Mouse (Mus musculus) adrenal gland, postnatal 4 days (tissue): ENCODE results near the gene Upp2. TPM values are rescaled to one million over a fixed set of nuclear protein-coding genes. Genes with fewer than 3 reads are reported as not detected.

Source experiments
- DNase-seq, 2 experiments: peaks; one replicate each; pipeline ENCODE4 v3.0.0; 2021 to 2022; ENCODE audit warnings: low spot score in 2 of 2, mixed read lengths in 2 of 2
- total RNA-seq, 2 experiments: library from RNA; stranded (reverse); gene quantifications; 2 replicates each; pipeline ENCODE4 v1.2.3; 2021

Gene Upp2
- total RNA-seq, 2 experiments from 2014 or later, result 8.8 to 11.8 TPM

GRCm38 (mm10) chr2:58747483-58748229, 180.6 kb downstream of the Upp2 start:
- DNase-seq, result no peak

- no peak for DNase-seq
Observed at GRCm38 (mm10) chr2:58748296-58748695, 181.2 kb downstream of the Upp2 start.

GRCm38 (mm10) chr2:58752891-58753290, 185.8 kb downstream of the Upp2 start:
- no peak for DNase-seq

GRCm38 (mm10) chr2:58754736-58755135, 187.6 kb downstream of the Upp2 start:
- DNase-seq, result no peak

GRCm38 (mm10) chr2:58758081-58758480, 191.0 kb downstream of the Upp2 start:
- DNase-seq, result no peak

DNA sequence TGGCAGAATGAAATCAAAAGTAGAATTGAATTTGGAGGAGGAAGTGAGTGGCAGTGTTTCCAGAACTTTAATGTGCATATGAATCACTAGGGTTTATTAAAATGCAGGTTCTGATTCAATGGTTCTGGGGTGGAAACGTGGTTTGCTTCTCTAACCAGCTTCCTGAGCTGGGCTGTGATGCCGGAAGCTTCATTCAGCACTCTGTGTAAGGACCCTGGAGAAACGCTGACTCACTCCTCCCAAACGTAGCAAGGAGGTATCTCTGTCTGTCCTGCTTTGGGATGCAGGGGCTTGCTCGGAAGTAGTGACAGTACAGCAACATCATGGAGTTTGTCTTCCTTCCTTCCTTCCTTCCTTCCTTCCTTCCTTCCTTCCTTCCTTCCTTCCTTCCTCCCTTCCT, 192.6 kb downstream of the Upp2 start:
- DNase-seq, result no peak

GRCm38 (mm10) chr2:58765141-58765540, 198.0 kb downstream of the Upp2 start:
- no peak for DNase-seq

DNA sequence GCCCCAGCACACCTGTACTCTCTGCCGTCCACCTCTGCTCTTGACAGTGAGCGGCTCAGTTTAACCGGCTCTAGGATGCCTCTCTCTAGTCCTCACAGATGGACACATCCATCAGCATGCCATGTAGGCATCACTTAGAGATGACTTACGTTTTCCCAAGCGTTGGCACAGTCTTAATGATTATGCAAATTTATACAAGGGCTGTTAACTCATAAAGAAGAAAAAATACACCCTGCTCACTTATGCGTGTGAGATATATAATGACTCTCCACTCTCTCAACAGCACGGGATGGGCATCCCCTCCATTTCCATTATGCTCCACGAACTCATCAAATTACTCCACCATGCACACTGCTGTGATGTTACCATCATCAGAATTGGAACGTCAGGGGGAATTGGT, 206.7 kb downstream of the Upp2 start:
- DNase-seq, result no peak

- DNase-seq, result no peak
Observed at GRCm38 (mm10) chr2:58778986-58779495, 211.9 kb downstream of the Upp2 start.

DNA sequence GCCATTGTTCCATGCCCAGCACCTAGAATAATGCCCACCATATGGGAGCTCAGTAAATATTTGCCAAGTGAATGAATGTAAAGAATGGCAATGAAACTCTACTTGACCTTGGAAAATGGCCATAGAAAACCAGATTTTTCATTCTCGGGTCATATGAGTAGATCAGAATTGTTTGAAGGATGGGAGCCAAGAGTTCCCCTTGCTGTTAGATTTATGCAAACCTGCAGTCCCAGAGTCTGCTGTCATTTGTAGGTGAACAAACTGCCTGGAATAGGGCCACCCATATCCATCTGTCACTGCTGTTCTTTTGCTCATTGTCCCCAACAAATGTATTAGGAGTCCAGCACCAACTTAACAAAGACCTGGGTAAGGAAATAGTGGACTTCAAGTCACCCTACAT, 216.4 kb downstream of the Upp2 start:
- DNase-seq, result no peak

GRCm38 (mm10) chr2:58786177-58786576, 219.1 kb downstream of the Upp2 start:
- no peak for DNase-seq

DNA sequence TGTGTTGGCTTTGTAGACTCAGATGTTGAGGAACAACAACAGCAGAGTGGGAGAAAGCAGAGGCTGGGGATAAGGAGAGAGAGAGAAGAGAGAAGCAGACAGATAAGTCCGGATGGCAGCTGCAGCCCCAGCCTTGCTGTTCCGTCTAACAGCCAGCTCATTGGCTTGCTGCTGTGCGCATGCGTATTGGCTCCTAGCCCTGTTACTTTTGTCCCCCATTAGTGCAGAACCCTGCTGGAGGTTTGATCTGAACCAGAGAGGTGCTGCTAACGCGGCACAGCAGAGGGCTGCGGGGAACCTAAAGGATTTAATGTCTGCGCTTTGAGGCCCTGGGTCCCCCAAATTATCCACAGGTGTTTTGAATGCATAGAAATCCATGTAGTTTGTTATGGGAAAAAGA, 219.6 kb downstream of the Upp2 start:
- DNase-seq, result no peak

DNA sequence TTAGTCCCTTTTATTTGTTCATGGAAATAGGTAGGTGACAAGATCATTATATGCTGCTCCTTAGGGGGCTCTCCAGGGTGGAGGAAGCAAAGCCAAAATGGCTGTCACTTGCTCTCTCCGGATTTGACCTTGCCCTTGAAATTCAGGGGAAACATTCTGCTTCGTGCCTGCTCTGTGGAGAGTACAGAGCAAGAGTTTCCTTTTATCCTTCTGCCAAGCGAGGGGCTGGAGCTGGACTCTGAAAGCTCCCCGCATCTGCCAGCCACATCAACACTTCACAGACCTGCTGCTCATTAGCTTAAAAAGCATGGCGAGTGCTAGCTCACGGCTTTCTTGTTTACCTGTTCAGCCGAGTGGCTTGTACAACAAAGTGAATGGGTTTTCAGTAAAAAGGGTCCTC, 220.3 kb downstream of the Upp2 start:
- no peak for DNase-seq

- DNase-seq, result no peak
Observed at GRCm38 (mm10) chr2:58789934-58790333, 222.8 kb downstream of the Upp2 start.

GRCm38 (mm10) chr2:58790361-58790760, 223.3 kb downstream of the Upp2 start:
- DNase-seq, result no peak

- DNase-seq, result no peak
Observed at GRCm38 (mm10) chr2:58794489-58794888, 227.4 kb downstream of the Upp2 start.

DNA sequence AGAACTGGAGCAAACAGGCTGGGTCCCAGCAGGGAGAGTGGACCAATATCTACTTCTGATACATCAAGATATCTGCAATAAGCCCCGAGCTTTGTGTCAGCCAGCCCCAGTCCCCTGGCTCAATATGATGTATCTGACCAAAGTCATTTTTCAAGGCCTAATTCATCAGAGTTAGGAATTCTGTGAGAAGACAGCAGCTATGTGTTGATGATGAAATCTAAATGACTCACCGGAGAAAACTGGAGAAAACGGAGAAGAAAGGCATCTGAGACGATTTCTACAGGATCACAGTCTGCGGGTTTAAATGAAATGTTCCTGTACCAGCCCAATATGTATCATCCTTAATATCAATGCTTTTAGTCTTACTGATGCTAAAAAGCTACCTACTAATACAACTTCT, 228.3 kb downstream of the Upp2 start:
- no peak for DNase-seq

- no peak for DNase-seq
Observed at GRCm38 (mm10) chr2:58797506-58797905, 230.4 kb downstream of the Upp2 start.

DNA sequence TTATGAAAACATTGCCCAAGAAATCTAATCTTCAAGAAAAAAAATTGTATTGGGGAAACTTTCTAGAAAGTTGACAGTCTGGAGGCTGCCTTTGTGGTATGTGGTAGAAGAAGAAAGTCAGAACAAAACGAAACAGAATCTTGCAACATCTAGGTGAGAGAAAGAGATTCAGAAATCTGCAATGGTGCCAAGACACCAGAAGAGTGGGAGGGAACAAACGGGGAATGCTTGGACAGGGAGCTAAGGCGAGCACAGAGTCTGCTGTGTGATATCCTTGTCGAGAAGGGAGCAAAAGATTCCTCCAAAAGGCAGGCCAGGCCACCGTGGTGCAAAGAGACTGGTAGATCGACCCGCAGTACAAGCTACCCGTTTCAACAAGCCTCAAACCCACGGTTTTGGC, 232.0 kb downstream of the Upp2 start:
- DNase-seq, result no peak

DNA sequence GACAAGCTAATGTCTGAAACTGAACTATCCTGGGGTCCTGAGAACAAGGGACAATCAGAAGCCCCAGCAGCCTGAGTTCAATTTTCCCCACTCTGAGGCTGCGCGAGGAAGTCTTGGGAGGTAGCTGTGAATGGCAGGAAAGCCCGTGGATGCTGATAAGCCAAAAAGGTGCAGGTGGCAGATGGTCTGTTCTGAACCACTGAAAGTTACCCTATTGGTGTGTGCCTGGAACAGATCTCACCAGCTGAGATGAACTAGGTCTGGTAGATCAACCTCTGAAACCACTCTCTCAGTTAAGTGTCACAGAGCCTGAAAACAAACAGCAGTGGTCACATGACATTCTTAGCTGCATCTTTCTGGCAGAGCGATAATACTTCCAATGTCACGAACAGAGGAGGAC, 232.5 kb downstream of the Upp2 start:
- DNase-seq, result no peak

DNA sequence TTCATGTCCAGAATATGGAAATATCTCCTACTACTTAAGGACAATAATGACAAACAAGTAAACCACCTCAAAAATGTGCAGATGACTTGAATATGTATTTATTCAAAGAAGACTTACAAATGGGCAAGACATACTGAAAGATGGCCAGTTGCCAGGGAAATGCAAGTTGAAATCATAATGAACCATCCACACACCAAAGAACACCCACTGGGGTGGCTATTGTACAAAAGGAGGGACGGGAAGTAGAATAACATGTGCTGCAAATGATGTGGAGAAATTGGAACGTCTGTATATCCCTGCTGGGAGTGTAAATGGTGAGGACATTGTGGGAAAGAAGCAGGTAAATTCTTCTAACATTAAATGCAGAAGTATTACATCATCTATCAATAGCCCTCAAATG, 245.8 kb downstream of the Upp2 start:
- DNase-seq, result no peak

DNA sequence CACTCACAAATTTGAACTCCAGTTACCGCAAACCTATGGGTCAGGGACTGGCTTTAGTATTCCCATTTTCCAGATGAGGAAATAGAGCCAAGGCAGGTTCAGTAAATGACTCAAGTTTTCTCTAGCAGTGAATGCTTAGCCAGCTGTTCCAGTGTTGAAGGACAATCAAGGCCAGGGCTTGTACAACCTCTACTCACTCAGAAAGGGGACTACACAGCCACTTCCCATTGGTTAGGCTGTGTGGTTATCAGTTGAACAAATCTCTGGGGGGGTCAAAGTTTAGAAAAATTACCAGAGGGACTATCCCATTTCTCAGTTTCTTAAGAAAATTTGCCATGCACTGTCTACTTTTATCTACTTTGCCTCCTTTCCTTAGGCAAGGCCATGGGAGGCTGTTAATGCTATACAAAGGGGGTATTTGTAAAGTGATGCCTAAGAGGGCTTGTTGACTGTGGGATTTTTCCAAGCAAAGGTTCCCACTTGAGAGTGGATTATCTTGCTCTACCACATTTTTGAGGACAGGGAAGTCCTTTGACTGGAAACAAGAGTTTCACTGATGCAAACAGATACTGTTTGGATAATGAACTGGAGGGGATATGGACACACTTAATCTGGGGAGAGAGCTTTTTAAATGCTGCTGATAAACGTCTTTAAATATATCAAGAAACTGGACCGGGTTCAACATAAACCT, 262.0 kb downstream of the Upp2 start:
- no peak for DNase-seq
